Mouse (Mus musculus) layer of hippocampus, adult 18-20 months (tissue): ENCODE data around the gene Mtch1. TPM values are rescaled to one million over a fixed set of nuclear protein-coding genes. Genes with fewer than 3 reads are reported as not detected.
"Not testable (repeated sequence)": the region's sequence is repeated elsewhere in the genome, so short reads cannot be mapped to it uniquely, and the experiment has no call there.

Experiments used
- DNase-seq, 2 experiments: peaks; one replicate each; pipeline ENCODE4 v3.0.0; 2022; ENCODE audit warnings: low spot score in 2 of 2
- total RNA-seq, 2 experiments: library from RNA; stranded (reverse); gene quantifications; 2 replicates each; pipeline ENCODE4 v1.2.3; 2021

Mtch1 gene
- total RNA-seq, 2 experiments from 2014 or later = 644 to 648 TPM

- DNase-seq = no peak
Observed at GRCm38 (mm10) chr17:29363109-29363508, 15.4 kb upstream of the Mtch1 start.

DNA sequence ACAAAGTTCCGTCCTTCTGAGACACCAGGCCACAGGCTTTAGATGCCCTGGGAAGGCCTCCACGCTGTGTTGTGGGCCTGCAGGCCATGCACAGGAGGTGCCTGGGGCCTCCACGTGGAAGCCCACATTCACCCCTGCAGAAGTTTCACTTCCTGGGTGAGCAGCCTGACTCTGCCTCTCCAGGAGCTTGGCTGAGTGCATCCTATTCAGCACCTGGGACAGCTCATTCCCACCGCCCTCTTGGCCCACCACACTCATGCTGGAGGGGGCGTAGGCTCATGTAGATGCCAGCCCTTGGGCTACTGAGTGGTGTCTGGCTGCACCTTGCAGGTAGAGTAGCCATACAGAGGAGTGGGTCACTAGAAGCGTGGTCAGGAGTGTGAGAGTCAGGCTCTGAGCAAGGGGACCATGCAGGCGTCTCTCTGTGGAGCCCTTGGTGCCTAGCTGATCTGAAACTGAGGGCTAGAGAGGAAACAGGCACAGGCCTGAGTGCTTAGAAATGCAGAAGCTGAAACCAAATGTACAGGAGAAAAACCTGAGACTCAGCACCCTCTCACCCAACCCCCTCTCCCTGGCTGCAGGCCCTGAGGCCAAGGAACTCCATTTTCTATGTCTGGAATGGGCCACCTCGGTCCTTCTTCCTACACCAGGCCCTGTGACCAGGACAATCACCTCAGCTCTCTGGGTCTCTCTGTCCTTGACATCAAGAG, 14.4 kb upstream of the Mtch1 start:
- DNase-seq = no peak

DNA sequence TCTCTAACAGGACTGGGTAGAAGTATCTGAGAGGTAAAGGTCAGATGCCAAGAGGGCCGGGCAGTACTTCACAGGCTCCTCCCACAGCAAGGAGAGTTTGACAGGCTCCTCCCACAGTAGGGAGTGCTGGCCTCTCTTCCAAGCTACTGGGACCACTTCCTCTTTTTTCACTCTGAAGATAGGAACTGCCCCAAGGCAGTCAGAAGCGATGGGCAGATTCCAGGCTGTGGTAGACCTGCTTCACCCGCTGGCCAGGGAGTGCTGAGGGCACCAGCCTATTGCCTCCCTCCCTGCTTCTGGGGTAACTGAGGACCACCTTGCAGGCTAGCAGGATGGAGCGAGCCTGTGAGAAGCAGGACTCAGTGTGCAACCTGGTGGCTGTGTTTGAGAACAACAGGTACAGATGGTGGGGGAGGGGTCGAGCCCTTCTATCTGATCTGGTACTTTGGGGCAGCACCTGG, 13.1 kb upstream of the Mtch1 start, which contains the start of gene Fgd2:
Gene Fgd2 (plus strand): TSS at position 154 of the 461 bp plus-strand sequence.
- DNase-seq = no peak

DNA sequence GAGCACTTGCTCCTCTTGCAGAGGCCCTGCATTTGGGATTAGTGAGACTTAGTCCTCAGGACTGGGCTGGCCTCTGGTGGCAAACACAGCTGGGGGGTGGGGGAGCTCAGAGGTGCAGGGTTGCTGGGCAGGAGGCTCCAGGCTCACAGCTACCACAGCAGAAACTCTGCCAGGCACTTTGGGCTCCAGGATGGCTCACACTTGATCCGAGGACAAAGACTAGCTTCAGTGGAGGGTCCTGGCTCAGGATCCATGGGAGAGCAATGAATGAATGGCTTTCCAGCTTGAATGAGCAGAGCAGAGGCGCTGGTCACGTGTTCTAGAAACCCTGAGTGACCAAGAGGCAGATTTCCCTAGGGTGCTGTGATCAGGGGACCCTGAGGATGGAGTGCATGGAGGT, 11.2 kb upstream of the Mtch1 start:
- DNase-seq = no peak

GRCm38 (mm10) chr17:29356882-29357281, 9.1 kb upstream of the Mtch1 start:
- no peak for DNase-seq

GRCm38 (mm10) chr17:29356479-29356856, 8.7 kb upstream of the Mtch1 start:
- no peak for DNase-seq

- no peak for DNase-seq
Observed at GRCm38 (mm10) chr17:29355841-29356478, 8.2 kb upstream of the Mtch1 start.

- peak in 1 of 2 experiments; percentile 43 for DNase-seq
Observed at GRCm38 (mm10) chr17:29355461-29355840, 7.7 kb upstream of the Mtch1 start.

DNA sequence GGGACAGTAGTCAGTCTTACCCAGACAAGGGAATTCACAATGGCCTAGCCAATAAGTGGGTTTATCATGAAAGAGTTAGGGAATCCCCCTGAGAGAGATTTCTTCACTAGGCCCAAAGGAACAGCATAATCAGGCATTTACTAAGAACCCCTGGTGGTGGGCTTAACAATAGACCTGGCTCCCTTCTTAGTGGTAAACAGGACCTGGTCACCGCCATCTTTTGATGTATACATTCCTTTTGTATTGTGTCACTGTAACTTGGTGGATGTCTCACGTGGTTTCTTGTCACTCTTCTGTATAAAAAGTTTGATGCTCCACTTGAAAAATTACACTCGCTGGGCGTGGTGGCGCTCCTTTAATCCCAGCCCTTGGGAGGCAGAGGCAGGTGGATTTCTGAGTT, 3.3 kb upstream of the Mtch1 start:
- DNase-seq = not testable (repeated sequence)

GRCm38 (mm10) chr17:29348996-29349395, 1.3 kb upstream of the Mtch1 start:
- DNase-seq = no peak

DNA sequence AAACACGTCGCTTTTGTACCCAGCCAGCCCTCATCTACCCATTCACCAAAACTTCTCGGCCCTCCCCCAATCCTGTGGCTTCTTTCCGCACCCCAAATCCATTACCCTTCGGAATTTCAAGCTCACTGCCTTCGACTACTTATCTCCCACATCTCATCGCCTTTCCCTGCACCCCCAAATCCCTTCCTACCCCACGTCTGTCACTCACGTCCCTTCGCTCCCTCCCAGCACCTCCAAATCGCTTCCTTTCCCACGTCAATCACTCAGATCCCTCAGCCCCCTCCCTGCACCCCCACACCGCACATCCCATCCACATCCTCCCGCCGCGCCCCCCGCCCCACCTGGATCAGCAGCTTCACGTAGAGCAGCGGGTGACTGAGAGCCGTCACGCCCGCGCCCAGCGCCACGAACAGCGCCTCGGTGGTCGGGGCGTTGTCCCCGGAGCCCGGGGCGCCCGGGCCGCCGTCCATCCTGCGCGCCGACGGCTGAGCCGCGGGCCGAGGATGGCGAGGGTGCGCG, 549 bp downstream of the Mtch1 start:
- DNase-seq = peak in 1 of 2 experiments; percentile 56

DNA sequence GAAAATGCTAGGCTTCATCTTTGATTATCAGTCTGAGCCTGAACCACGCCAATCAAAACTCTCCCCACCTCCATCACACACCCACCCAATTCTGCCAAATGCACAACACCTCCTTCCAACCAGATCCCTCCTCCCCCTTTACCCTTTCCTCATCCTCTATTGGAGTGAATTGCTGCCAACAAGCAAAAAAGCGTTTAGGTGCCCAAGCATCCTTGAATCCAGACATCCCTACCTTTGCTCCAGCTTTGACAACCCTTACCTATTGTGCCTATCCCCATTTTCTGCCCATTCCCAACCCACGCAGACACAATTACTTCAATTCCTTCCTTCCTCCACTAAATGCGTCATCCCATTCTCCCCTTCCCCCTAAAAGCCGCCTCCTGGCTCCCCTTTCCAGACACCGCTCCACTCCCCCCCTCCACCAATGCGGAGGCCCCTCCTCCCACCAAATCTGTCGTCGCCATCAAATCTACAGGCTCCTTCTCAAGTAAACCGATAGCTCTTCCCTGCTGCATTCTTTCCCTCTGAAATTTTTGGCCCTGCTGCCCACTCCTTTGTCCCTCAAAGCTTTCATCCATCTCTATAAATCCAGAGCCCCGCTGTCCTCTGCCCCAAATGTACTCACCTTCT, 1.1 kb downstream of the Mtch1 start:
- peak; percentile 78 to 81 for DNase-seq

DNA sequence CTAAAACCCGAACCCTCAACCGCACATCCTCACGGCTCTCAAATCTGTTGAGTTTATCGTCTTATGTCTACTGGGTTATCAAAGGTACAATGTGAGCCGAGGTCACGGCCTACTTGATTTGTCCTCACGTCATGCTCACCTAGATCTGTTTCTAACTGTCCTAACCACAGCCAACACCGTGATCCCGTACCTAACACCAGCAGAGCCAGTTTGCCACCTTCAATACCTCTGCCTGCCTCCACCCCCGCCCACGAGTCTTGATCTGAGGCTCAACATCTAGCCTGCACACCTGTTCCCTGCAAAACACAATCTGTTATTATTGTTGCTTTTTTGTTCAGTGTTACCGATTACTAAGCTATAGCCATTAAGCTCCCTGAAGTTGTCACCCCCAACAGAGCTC, 2.5 kb downstream of the Mtch1 start:
- no peak for DNase-seq

- no peak for DNase-seq
Observed at GRCm38 (mm10) chr17:29343241-29343640, 4.5 kb downstream of the Mtch1 start.

- DNase-seq = no peak
Observed at GRCm38 (mm10) chr17:29342010-29342910, 5.5 kb downstream of the Mtch1 start.

- DNase-seq = no peak
Observed at GRCm38 (mm10) chr17:29341591-29342003, 6.1 kb downstream of the Mtch1 start.

DNA sequence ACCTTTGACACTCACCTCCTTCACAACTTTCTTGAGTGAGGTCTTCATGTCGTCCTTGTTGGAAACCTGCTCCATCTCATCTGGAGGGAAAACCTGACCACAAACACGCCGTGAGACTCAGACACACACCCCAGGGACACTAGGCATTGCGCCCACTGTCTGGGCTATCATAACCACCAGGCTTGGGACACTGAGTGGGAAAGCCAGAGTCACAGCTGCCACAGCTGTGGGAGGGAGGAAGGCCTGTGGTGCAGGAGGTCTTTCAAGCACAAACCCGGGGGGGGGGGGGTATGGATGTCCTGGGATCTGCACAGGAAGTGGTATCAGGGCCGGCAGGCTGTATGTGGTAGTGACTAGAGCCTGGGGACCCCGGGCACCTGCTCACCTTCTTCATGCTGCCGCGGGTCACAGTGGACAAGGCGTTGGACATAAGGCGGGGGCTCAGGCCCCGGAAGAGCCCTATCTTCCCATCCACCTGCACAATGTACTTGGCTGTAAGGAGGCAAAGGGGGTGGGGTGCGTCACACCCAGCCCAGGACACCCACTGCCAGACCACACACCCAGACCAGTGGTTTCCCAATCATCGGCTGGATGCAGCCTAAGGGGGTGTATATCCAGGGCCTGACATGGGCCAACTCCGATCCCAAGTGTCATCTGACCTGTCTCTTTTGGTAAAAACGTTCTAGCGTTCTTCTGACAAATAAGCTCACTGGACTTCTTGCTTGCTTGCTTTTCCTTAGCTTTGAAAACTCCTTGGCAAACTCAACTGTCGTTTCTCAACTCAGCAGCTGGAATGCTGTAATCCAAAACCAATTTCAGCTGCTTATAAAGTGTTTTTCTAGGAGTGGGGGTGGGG, 7.1 kb downstream of the Mtch1 start:
- DNase-seq = no peak

- no peak for DNase-seq
Observed at GRCm38 (mm10) chr17:29339170-29339768, 8.5 kb downstream of the Mtch1 start.

DNA sequence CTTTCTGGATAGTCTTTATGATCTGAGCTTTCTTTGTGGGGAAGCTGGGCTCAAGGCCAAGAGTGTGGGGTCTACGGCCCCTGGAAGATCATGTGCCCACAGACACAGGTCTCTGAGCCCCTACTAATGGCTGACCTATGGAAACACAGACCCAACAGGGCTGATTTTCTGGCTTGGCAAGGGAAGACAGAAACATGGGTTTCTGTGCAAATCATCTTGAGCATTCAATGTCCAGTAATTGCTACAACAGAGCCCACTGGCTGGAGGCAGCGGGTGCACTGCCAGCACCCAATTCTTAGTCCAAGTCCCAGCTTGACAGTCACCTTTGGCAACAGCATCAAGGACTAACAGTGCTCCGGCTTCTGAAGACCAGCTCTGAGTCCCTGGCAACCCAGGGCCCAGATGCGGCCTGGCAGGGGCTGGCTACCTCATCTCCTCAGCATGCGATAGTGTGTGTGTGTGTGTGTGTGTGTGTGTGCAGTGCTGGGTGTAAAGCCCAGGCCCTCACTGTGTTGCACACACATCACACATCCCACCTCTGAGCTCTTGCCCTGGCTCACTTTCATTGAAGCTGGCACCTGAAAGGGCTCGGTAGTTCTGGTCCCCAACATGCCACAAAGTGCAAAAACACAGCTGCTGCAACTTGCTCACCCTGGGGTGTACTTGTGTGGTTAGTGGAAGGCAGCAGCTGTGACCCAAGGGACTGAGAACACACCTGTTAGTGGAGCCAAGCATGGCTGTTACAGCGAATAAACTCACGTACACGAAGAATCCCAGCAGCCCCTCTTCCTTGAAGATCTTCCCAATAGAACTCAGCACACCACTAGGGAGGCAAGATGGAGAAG, 9.5 kb downstream of the Mtch1 start:
- no peak for DNase-seq
